Mouse (Mus musculus): ENCODE data around the gene Sprr4.
"Not testable (repeated sequence)": the region's sequence is repeated elsewhere in the genome, so short reads cannot be mapped to it uniquely, and the experiment has no call there.

The Sprr4 gene

GRCm38 (mm10) chr3:92500393-92500792, at the start of gene Sprr4:
Gene Sprr4, minus strand, starts transcription at chr3:92500493.
- no peak for DNase-seq (ENCODE audit: low spot score)

- no peak for DNase-seq (ENCODE audit: low spot score)
Observed at GRCm38 (mm10) chr3:92534411-92534810, 34.1 kb upstream of the Sprr4 start, which contains the start of gene 2310046K23Rik. Gene 2310046K23Rik, minus strand, starts transcription at chr3:92534511.

- no peak for DNase-seq (ENCODE audit: low spot score)
Observed at GRCm38 (mm10) chr3:92512325-92512724, 12.0 kb upstream of the Sprr4 start.

- peak; percentile 16 for DNase-seq (ENCODE audit: low spot score)
Observed at GRCm38 (mm10) chr3:92510786-92511185, 10.5 kb upstream of the Sprr4 start.

- no peak for DNase-seq (ENCODE audit: low spot score)
Observed at GRCm38 (mm10) chr3:92508185-92508584, 7.9 kb upstream of the Sprr4 start.

GRCm38 (mm10) chr3:92503528-92503927, 3.2 kb upstream of the Sprr4 start:
- no peak for DNase-seq (ENCODE audit: low spot score)

GRCm38 (mm10) chr3:92490262-92490661, 10.0 kb downstream of the Sprr4 start:
- DNase-seq (ENCODE audit: low spot score), result not testable (repeated sequence)

GRCm38 (mm10) chr3:92486307-92486706, 14.0 kb downstream of the Sprr4 start:
- no peak for DNase-seq (ENCODE audit: low spot score)

GRCm38 (mm10) chr3:92485863-92486262, 14.4 kb downstream of the Sprr4 start, which contains the start of gene Sprr1a:
Gene Sprr1a, minus strand, starts transcription at chr3:92485895.
- no peak for DNase-seq (ENCODE audit: low spot score)

GRCm38 (mm10) chr3:92481249-92481648, 19.0 kb downstream of the Sprr4 start:
- DNase-seq (ENCODE audit: low spot score), result not testable (repeated sequence)

- DNase-seq (ENCODE audit: low spot score), result no peak
Observed at GRCm38 (mm10) chr3:92470111-92470510, 30.2 kb downstream of the Sprr4 start.

GRCm38 (mm10) chr3:92467424-92467823, 32.9 kb downstream of the Sprr4 start:
- no peak for DNase-seq (ENCODE audit: low spot score)

- DNase-seq (ENCODE audit: low spot score), result no peak
Observed at GRCm38 (mm10) chr3:92466576-92466975, 33.7 kb downstream of the Sprr4 start.

- no peak for DNase-seq (ENCODE audit: low spot score)
Observed at GRCm38 (mm10) chr3:92458620-92459019, 41.7 kb downstream of the Sprr4 start, which contains the start of gene Sprr3. Gene Sprr3, minus strand, starts transcription at chr3:92458720.

GRCm38 (mm10) chr3:92455151-92455550, 45.1 kb downstream of the Sprr4 start:
- no peak for DNase-seq (ENCODE audit: low spot score)
